Mouse (Mus musculus): ENCODE measurements around the gene Nfib. TPM values are rescaled to one million over a fixed set of nuclear protein-coding genes. Genes with fewer than 3 reads are reported as not detected.

Gene Nfib
- polyA plus RNA-seq, 1 experiment from 2014 or later, result 9.5 TPM

DNA sequence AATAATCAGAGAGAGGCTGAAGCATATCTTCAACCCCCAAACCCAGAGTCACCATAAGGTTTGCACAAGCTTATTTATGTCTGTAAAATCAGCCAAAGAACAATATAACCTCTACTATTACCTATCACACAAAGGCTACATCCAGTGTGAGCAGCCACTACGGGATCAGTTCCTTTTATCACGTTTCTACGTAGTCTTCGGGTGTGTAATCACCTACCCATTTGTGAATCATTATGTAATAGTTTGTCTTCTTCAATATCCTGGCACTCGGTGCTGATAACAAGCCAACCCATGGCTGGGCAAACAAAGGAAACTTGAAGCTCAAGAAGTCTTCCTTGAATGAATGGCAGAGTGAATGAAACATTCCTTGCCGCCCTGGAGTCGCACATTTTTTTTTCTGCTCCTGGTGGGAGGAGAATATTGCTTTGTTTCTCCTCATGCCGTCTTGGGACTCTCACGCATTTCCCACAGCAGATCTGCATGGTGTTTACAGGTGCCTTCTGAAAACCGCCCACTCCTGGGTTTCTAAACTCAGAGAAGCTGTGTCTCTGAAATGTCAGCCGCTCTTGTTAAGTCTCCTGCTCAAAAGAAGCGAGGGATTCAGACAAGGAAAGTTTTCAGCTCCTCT lies 21.3 kb downstream of the Nfib start:
- 65% methylated on average over 12 of the region's 12 CpGs for WGBS (ENCODE audit: insufficient replicate concordance)
- Histone ChIP-seq H3K27me3 (replicated peaks) (no peaks in the 10 kb centered on the region), H3K4me2 (no peak overlapping the region), H3K9me3 (replicated peaks) (no peaks in the 10 kb centered on the region), H3K9ac (no peak overlapping the region), H3K36me3 (no peaks in the 10 kb centered on the region), H3K4me3 (no peak overlapping the region), H3K4me1 (no peaks in the 10 kb centered on the region), H3K27ac (no peak overlapping the region)
- ATAC-seq, result no peak

DNA sequence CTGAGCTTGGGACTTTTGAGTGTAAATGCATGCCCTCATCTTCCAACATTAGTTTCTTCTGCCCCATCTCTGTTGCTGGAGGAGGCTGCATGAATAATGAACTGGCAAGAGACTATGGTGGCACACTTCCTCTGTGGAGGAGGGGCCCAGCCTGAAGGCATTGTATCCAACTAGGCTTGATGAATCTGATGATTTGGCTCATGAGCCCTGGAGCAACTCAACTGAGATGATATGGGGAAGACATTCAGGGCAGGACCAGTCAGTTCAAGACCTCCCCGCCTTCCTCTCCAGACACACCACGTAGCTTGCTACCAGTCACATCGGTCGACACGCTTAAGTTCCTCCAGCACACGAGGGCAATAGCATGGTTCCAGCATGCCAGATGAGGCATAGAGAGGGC lies 22.0 kb downstream of the Nfib start:
- Histone ChIP-seq H3K27me3 (replicated peaks) (no peaks in the 10 kb centered on the region), H3K4me3 (no peak overlapping the region), H3K9me3 (replicated peaks) (no peaks in the 10 kb centered on the region), H3K27ac (no peak overlapping the region), H3K4me2 (no peak overlapping the region), H3K4me1 (no peaks in the 10 kb centered on the region), H3K36me3 (no peaks in the 10 kb centered on the region), H3K9ac (no peak overlapping the region)
- ATAC-seq, result no peak
- WGBS (ENCODE audit: insufficient replicate concordance), result 74% methylated on average over 6 of the region's 6 CpGs

DNA sequence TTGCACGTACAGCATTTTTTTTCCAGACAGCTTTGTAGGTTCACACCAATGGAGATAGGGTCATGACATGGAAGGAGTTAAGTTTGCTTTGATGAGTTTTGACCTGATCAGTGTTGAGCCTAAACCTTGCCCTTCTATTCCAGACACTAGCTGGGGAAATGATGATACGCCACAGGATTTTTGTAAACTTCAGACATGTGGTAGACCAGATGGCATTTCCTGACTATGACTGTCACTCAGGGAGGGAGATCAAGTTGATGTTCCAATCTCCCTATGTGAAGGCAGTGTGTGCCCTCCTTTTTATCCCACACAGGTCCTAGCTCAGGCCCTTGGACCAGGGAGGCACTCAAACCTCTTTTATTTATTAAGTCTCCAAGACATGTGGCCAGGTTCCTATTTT lies 29.4 kb downstream of the Nfib start:
- Histone ChIP-seq H3K27me3 (replicated peaks) (no peaks in the 10 kb centered on the region), H3K4me2 (no peak overlapping the region), H3K4me1 (no peaks in the 10 kb centered on the region), H3K27ac (no peak overlapping the region), H3K36me3 (no peaks in the 10 kb centered on the region), H3K9ac (no peak overlapping the region), H3K4me3 (no peak overlapping the region), H3K9me3 (replicated peaks) (no peaks in the 10 kb centered on the region)
- WGBS (ENCODE audit: insufficient replicate concordance), result 72% methylated on average over 2 of the region's 2 CpGs
- ATAC-seq, result no peak

DNA sequence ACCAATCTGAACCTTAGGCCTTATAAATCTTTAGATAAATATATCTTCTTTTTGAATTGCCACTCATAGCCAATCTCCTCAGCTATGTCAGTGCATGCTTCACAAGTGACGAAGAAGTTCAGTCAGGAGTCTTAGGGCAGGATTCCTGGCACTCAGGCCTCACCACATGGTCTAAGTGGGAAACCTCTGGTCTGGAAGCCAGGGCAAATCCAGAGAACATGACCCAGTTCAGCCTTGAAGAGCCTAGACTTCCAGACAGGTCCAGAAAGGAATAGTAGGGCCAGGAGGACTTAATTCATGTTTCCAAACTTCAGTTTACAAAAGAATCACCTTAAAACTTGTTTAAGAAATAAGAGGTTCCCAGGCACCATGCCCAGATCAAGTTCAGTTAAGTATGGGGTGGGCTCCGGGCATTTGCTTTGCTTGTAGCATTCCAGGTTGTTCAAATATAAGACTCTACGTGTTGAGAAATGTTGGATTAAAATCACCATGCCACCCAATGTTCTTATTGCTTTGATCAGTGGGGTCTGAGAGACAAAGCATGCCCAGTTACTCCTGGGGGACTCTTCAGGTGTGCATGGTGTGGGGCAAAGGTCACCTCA lies 38.2 kb downstream of the Nfib start:
- 67% methylated on average over 3 of the region's 3 CpGs for WGBS (ENCODE audit: insufficient replicate concordance)
- Histone ChIP-seq H3K9me3 (replicated peaks) (no peaks in the 10 kb centered on the region), H3K36me3 (no peaks in the 10 kb centered on the region), H3K27ac (no peak overlapping the region), H3K27me3 (replicated peaks) (no peaks in the 10 kb centered on the region), H3K4me1 (no peaks in the 10 kb centered on the region), H3K4me2 (no peak overlapping the region), H3K9ac (no peak overlapping the region), H3K4me3 (no peak overlapping the region)
- ATAC-seq, result no peak

DNA sequence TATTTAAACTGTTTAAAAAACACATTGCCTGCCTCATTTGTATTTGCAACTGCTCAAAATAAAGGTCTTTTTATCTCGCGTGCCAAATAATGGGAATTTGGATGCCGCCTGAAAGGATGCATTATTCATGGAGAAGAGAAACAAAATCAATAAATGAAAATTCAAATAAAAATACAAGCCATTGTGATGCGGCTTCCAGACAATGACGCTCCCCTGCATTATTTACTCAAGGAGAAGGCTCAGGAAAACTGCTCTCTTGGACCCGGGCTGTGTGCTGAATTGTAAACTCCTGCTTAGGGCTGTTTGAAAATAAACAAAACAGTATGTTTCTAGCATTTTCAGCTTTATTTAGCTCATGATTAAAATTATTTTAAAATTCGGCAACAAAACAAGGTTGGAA lies 41.1 kb downstream of the Nfib start:
- Histone ChIP-seq H3K36me3 (no peaks in the 10 kb centered on the region), H3K9me3 (replicated peaks) (no peaks in the 10 kb centered on the region), H3K4me2 (no peak overlapping the region), H3K4me1 (no peaks in the 10 kb centered on the region), H3K27me3 (replicated peaks) (no peaks in the 10 kb centered on the region), H3K27ac (no peak overlapping the region), H3K9ac (no peak overlapping the region), H3K4me3 (no peak overlapping the region)
- 77% methylated on average over 7 of the region's 7 CpGs for WGBS (ENCODE audit: insufficient replicate concordance)
- no peak for ATAC-seq

DNA sequence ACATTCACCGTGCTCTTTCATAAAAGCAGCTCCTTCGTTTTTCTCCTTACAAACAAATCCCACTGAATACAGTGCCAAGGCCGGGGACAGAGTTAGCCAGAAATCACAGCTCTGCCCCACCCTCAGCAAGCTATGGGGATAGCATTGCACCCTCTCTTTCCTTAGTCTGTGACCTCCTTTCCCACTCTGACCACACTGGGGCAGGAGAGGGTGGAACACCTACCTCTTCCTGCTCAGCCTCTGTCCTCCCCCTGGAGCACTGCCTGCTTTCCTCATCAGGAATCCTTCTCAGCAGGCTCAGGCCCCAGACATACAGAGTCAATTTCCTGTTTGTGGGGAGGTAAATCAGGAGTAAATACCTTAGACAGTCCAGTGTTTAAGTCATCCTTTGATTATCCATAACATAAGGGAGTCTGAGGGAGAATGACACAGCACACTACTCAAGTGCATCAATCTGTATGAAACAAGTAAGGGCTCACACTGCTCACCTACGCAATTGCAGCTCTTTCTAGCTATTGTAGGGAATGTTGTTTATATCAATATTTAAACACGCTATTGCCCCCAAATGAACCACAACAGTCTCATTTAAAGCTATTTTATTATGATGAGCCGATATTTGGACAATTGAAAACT lies 41.7 kb downstream of the Nfib start:
- H3K4me2 ChIP-seq, result no peak overlapping the region
- no peak for ATAC-seq
- H3K9me3 ChIP-seq (replicated peaks), result no peaks in the 10 kb centered on the region
- WGBS (ENCODE audit: insufficient replicate concordance), result 72% methylated on average over 6 of the region's 6 CpGs
- no peaks in the 10 kb centered on the region for H3K27me3 ChIP-seq (replicated peaks)
- no peaks in the 10 kb centered on the region for H3K4me1 ChIP-seq
- H3K27ac ChIP-seq, result no peak overlapping the region
- no peak overlapping the region for H3K9ac ChIP-seq
- no peaks in the 10 kb centered on the region for H3K36me3 ChIP-seq
- no peak overlapping the region for H3K4me3 ChIP-seq

GRCm38 (mm10) chr4:82662626-82663025 lies 42.9 kb downstream of the Nfib start:
- Histone ChIP-seq H3K27me3 (replicated peaks) (no peaks in the 10 kb centered on the region), H3K36me3 (no peaks in the 10 kb centered on the region), H3K4me1 (no peaks in the 10 kb centered on the region), H3K4me3 (no peak overlapping the region), H3K9me3 (replicated peaks) (no peaks in the 10 kb centered on the region), H3K4me2 (no peak overlapping the region), H3K9ac (no peak overlapping the region), H3K27ac (no peak overlapping the region)
- 48% methylated on average over 3 of the region's 3 CpGs for WGBS (ENCODE audit: insufficient replicate concordance)
- ATAC-seq, result no peak

- Histone ChIP-seq H3K4me1 (no peaks in the 10 kb centered on the region), H3K9me3 (replicated peaks) (no peaks in the 10 kb centered on the region), H3K36me3 (no peaks in the 10 kb centered on the region), H3K27me3 (replicated peaks) (no peaks in the 10 kb centered on the region), H3K9ac (no peak overlapping the region), H3K4me2 (no peak overlapping the region), H3K27ac (no peak overlapping the region), H3K4me3 (no peak overlapping the region)
- ATAC-seq, result no peak
- WGBS (ENCODE audit: insufficient replicate concordance), result 64% methylated on average over 9 of the region's 9 CpGs
Measured at GRCm38 (mm10) chr4:82662222-82662621, 43.3 kb downstream of the Nfib start.

- ATAC-seq, result no peak
- 66% methylated on average over 7 of the region's 7 CpGs for WGBS (ENCODE audit: insufficient replicate concordance)
Measured at GRCm38 (mm10) chr4:82661215-82661614, 44.3 kb downstream of the Nfib start.

DNA sequence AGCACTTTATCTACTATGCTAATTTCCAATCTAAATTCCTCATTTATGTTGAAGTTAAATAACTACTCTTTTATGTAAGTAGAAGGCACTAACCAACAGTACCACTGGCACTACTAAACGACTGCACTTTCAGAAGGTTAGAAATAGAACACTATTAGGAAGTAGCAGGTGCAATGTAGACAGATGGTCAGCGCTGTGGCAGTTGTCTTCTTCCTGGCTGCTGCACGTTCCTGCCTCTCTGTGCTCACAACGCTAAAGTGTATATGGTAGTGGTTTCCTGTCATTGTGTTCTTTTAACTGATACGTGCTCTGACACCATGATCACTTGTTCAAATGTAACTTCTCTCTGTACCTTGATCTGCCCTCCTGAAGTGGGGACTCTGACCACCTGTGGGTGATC lies 59.9 kb downstream of the Nfib start:
- no peak overlapping the region for H3K27ac ChIP-seq
- H3K36me3 ChIP-seq, result no peaks in the 10 kb centered on the region
- H3K4me1 ChIP-seq, result no peaks in the 10 kb centered on the region
- H3K9ac ChIP-seq, result no peak overlapping the region
- no peaks in the 10 kb centered on the region for H3K9me3 ChIP-seq (replicated peaks)
- H3K4me3 ChIP-seq, result no peak overlapping the region
- H3K27me3 ChIP-seq (replicated peaks), result no peaks in the 10 kb centered on the region
- no peak overlapping the region for H3K4me2 ChIP-seq
- WGBS (ENCODE audit: insufficient replicate concordance), result 15% methylated on average over 5 of the region's 5 CpGs
- ATAC-seq, result no peak

More at GRCm38 (mm10) chr4:82661215-82661614, 44.3 kb downstream of the Nfib start:
- Histone ChIP-seq H3K27ac (no peak overlapping the region), H3K9ac (no peak overlapping the region), H3K4me1 (no peaks in the 10 kb centered on the region), H3K27me3 (replicated peaks) (no peaks in the 10 kb centered on the region), H3K36me3 (no peaks in the 10 kb centered on the region), H3K4me2 (no peak overlapping the region), H3K4me3 (no peak overlapping the region), H3K9me3 (replicated peaks) (no peaks in the 10 kb centered on the region)

GRCm38 (mm10) chr4:82644797-82645196 lies 60.8 kb downstream of the Nfib start:
- Histone ChIP-seq H3K4me3 (no peak overlapping the region), H3K27ac (no peak overlapping the region), H3K9ac (no peak overlapping the region), H3K4me1 (no peaks in the 10 kb centered on the region), H3K36me3 (no peaks in the 10 kb centered on the region), H3K27me3 (replicated peaks) (no peaks in the 10 kb centered on the region), H3K4me2 (no peak overlapping the region), H3K9me3 (replicated peaks) (no peaks in the 10 kb centered on the region)
- no peak for ATAC-seq
- 74% methylated on average over 9 of the region's 9 CpGs for WGBS (ENCODE audit: insufficient replicate concordance)

DNA sequence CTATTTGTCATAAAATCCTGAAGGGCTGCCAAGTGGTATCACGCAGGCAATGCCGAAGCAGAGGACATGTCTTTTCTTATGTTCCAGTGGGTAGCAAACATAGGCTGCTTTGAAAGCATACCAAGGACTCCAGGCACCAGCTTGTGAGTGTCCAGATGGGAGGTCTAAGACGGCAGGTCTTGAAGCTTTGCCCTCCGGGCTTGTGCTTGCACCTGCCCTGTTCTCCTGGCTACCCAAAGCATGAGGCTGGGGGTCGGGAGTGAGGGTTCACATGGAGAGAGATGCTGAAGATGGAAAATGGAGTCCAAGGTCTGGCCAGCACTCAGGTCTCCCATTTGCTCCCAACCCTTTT lies 61.8 kb downstream of the Nfib start:
- no peaks in the 10 kb centered on the region for H3K4me1 ChIP-seq
- H3K9me3 ChIP-seq (replicated peaks), result no peaks in the 10 kb centered on the region
- no peaks in the 10 kb centered on the region for H3K36me3 ChIP-seq
- no peak overlapping the region for H3K4me3 ChIP-seq
- no peaks in the 10 kb centered on the region for H3K27me3 ChIP-seq (replicated peaks)
- no peak overlapping the region for H3K4me2 ChIP-seq
- ATAC-seq, result no peak
- no peak overlapping the region for H3K27ac ChIP-seq
- no peak overlapping the region for H3K9ac ChIP-seq
- 71% methylated on average over 5 of the region's 5 CpGs for WGBS (ENCODE audit: insufficient replicate concordance)
